Mouse (Mus musculus) embryonic facial prominence, embryonic 11.5 days (tissue): ENCODE data around the gene Rubcn. TPM values are rescaled to one million over a fixed set of nuclear protein-coding genes. Genes with fewer than 3 reads are reported as not detected.

Experiments
- ATAC-seq: fragments of 200-750 bp; cut with Nextera tagmentation; replicated peaks from 2 replicates; pipeline ENCODE4 v1.8.0; 2017; ENCODE audit warnings: low read depth; ENCODE audit not compliant: insufficient number of reproducible peaks, low FRiP score, low TSS enrichment
- DNase-seq: peaks from one replicate; pipeline ENCODE4 v3.0.0-alpha.2; 2015; ENCODE audit warnings: low spot score
- H3K27ac ChIP-seq: fragments of 300-500 bp; sonication (generic); replicated peaks from 2 replicates; pipeline ENCODE4 v1.5.1; 2014; ENCODE audit warnings: mild to moderate bottlenecking, low read depth, low read length, control low read depth
- H3K27me3 ChIP-seq: fragments of 300-500 bp; sonication (generic); 2 replicates; pipeline ENCODE4 v1.6.1; 2014; ENCODE audit warnings: mild to moderate bottlenecking, low read length, moderate library complexity, mixed read lengths; ENCODE audit not compliant: control insufficient read depth, insufficient read depth
- H3K36me3 ChIP-seq: fragments of 300-500 bp; sonication (generic); replicated peaks from 2 replicates; pipeline ENCODE4 v1.6.1; 2014; ENCODE audit warnings: low read depth, mild to moderate bottlenecking, low read length, moderate library complexity, mixed read lengths; ENCODE audit not compliant: control insufficient read depth, insufficient read depth
- H3K4me1 ChIP-seq: fragments of 300-500 bp; sonication (generic); 2 replicates; pipeline ENCODE4 v1.6.1; 2014; ENCODE audit warnings: low read length, mixed read lengths; ENCODE audit not compliant: control insufficient read depth, insufficient read depth
- H3K4me2 ChIP-seq: fragments of 300-500 bp; sonication (generic); 2 replicates; pipeline ENCODE4 v1.6.1; 2014; ENCODE audit warnings: low read depth, mild to moderate bottlenecking, control low read depth, low read length, moderate library complexity
- H3K4me3 ChIP-seq: fragments of 300-500 bp; sonication (generic); 2 replicates; pipeline ENCODE4 v1.5.1; 2014; ENCODE audit warnings: low read depth, low read length, control low read depth
- H3K9ac ChIP-seq: fragments of 300-500 bp; sonication (generic); replicated peaks from 2 replicates; pipeline ENCODE4 v1.6.1; 2014; ENCODE audit warnings: mild to moderate bottlenecking, control low read depth, low read length
- H3K9me3 ChIP-seq: fragments of 300-500 bp; sonication (generic); replicated peaks from 2 replicates; pipeline ENCODE4 v1.6.1; 2016; ENCODE audit warnings: mild to moderate bottlenecking, low read length, inconsistent platforms, mixed read lengths; ENCODE audit not compliant: control insufficient read depth
- WGBS: fragments of 180-500 bp; shearing (Covaris S2); extraction: QIAGEN DNeasy Blood & Tissue Kit; methylation state at CpG from one replicate; pipeline ENCODE4 v1.1.7; 2014; 5-methylcytosine and 5-hydroxymethylcytosine counted together
- polyA plus RNA-seq: library from polyadenylated mRNA; unstranded; fragments of >200 nt; fragmentation: Nextera tagmentation; extraction: Ambion mirVana; gene quantifications from 2 replicates; pipeline ENCODE4 v1.2.1, GENCODE M21; 2014

Gene Rubcn
- polyA plus RNA-seq, 1 experiment from 2014 or later = 10.5 TPM

- DNase-seq = no peak
- no peak overlapping the region for H3K4me2 ChIP-seq
- no peaks in the 10 kb centered on the region for H3K36me3 ChIP-seq
- no peaks in the 10 kb centered on the region for H3K9me3 ChIP-seq
- H3K4me3 ChIP-seq = no peak overlapping the region
- H3K27ac ChIP-seq = no peak overlapping the region
- 85% methylated on average over 4 of the region's 4 CpGs for WGBS
- no peaks in the 10 kb centered on the region for H3K27me3 ChIP-seq
- H3K9ac ChIP-seq = no peak overlapping the region
- no peak for ATAC-seq
- H3K4me1 ChIP-seq = no peaks in the 10 kb centered on the region; the same call in 1 of the 2 replicates
Measured at GRCm38 (mm10) chr16:32865401-32865800, 12.2 kb downstream of the Rubcn start.

GRCm38 (mm10) chr16:32861813-32862385, 15.7 kb downstream of the Rubcn start:
- H3K4me3 ChIP-seq = no peak overlapping the region
- 85% methylated on average over 3 of the region's 3 CpGs for WGBS

GRCm38 (mm10) chr16:32858771-32859636, 18.6 kb downstream of the Rubcn start:
- no peak overlapping the region for H3K9ac ChIP-seq
- H3K9me3 ChIP-seq = no peaks in the 10 kb centered on the region
- WGBS = 75% methylated on average over 12 of the region's 12 CpGs
- DNase-seq (no peak), ATAC-seq (no peak)
- H3K27me3 ChIP-seq = no peaks in the 10 kb centered on the region
- no peak overlapping the region for H3K4me2 ChIP-seq
- no peak overlapping the region for H3K4me3 ChIP-seq
- H3K36me3 ChIP-seq = no peaks in the 10 kb centered on the region
- H3K4me1 ChIP-seq = no peaks in the 10 kb centered on the region
- H3K27ac ChIP-seq = no peak overlapping the region

More at GRCm38 (mm10) chr16:32861813-32862385, 15.7 kb downstream of the Rubcn start:
- ATAC-seq = no peak
- Histone ChIP-seq H3K36me3 (no peaks in the 10 kb centered on the region), H3K27ac (no peak overlapping the region), H3K4me2 (no peak overlapping the region), H3K27me3 (no peaks in the 10 kb centered on the region), H3K9me3 (no peaks in the 10 kb centered on the region), H3K9ac (no peak overlapping the region), H3K4me1 (no peaks in the 10 kb centered on the region)
- DNase-seq = no peak

GRCm38 (mm10) chr16:32858356-32858755, 19.2 kb downstream of the Rubcn start:
- DNase-seq = no peak
- H3K4me3 ChIP-seq = no peak overlapping the region
- H3K36me3 ChIP-seq = no peaks in the 10 kb centered on the region
- H3K27me3 ChIP-seq = no peaks in the 10 kb centered on the region
- no peak overlapping the region for H3K9ac ChIP-seq
- WGBS = 81% methylated on average over 4 of the region's 4 CpGs
- ATAC-seq = no peak
- H3K4me2 ChIP-seq = no peak overlapping the region
- no peaks in the 10 kb centered on the region for H3K9me3 ChIP-seq
- no peak overlapping the region for H3K27ac ChIP-seq
- no peaks in the 10 kb centered on the region for H3K4me1 ChIP-seq

GRCm38 (mm10) chr16:32856751-32857150, 20.8 kb downstream of the Rubcn start:
- WGBS = 72% methylated on average over 3 of the region's 3 CpGs
- ATAC-seq = no peak

GRCm38 (mm10) chr16:32854050-32854571, 23.5 kb downstream of the Rubcn start:
- Histone ChIP-seq H3K9me3 (no peaks in the 10 kb centered on the region), H3K27ac (no peak overlapping the region), H3K4me1 (no peaks in the 10 kb centered on the region), H3K4me3 (no peak overlapping the region), H3K4me2 (no peak overlapping the region), H3K9ac (no peak overlapping the region), H3K36me3 (no peaks in the 10 kb centered on the region), H3K27me3 (no peaks in the 10 kb centered on the region)
- DNase-seq (no peak), ATAC-seq (no peak)
- WGBS = 86% methylated on average over 2 of the region's 2 CpGs

More at GRCm38 (mm10) chr16:32856751-32857150, 20.8 kb downstream of the Rubcn start:
- Histone ChIP-seq H3K9ac (no peak overlapping the region), H3K4me2 (no peak overlapping the region), H3K9me3 (no peaks in the 10 kb centered on the region), H3K27me3 (no peaks in the 10 kb centered on the region), H3K4me3 (no peak overlapping the region), H3K4me1 (no peaks in the 10 kb centered on the region), H3K36me3 (no peaks in the 10 kb centered on the region), H3K27ac (no peak overlapping the region)
- no peak for DNase-seq

GRCm38 (mm10) chr16:32853492-32854049, 24.0 kb downstream of the Rubcn start:
- H3K27ac ChIP-seq = no peak overlapping the region
- no peaks in the 10 kb centered on the region for H3K36me3 ChIP-seq
- H3K4me1 ChIP-seq = no peaks in the 10 kb centered on the region
- H3K4me2 ChIP-seq = no peak overlapping the region
- 74% methylated on average over 13 of the region's 13 CpGs for WGBS
- ATAC-seq = no peak
- no peak overlapping the region for H3K9ac ChIP-seq
- DNase-seq = no peak
- H3K27me3 ChIP-seq = no peaks in the 10 kb centered on the region
- H3K4me3 ChIP-seq = no peak overlapping the region
- no peaks in the 10 kb centered on the region for H3K9me3 ChIP-seq
